Mouse (Mus musculus) spleen, adult 12 weeks (tissue): ENCODE results near the gene Sp2.

Source experiments
- DNase-seq: peaks from one replicate; pipeline ENCODE4 v3.0.0; 2022; ENCODE audit warnings: low spot score

Sp2 gene

DNA sequence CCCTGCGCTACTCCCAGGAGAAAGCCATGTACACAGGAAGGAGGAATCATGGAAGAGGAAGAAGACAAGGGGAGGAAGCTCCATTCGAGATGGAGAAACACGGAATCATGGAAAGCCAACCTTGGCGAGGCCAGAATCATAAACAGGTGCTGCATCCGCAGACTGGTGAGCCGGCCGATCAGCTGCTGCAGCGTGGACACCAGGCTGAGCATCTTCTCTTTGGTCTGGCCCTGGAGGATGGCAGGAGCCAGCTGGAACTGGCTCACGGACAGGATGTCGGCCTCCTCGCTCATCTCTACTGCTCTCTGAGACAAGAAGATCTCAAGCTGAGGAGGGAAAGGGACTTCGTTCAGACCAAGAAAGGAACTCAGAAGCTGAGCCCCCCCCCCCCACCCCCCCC, 74.2 kb downstream of the Sp2 start:
- no peak for DNase-seq

DNA sequence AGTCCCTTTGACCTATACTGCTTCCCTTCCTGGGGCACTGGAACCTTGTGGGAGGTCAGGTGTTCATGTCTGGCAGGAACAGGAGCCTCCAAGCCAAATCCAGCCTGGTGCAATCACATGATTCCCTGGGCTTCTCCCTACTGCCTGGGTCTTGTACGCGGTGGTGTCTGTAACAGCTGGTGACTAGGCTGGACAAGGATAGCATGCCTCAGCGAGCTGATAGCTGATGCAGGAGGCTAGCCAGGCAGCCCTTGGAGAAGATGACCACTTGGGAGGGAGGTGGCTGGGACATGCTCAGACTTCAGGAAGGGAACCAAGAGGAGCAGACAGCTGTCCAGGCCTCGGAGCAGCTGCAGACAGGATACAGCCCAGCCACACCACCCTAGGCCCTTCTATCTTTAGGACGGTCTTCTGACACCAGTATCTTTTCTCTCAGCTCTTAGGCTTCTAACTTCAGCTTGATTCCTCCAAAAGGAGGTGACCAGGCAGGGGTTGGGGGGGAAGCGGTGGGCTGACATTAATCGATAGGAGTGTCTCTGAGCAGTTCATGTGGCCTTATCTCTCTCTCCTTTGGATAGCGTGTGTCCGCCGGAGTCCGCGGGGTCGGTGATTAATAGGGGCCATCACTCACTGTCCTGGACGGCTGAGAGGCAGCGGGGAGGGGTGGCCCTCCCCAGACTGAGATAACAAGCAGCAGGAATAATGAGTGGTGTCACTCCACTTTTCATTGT, 76.2 kb downstream of the Sp2 start:
- no peak for DNase-seq
